Mouse (Mus musculus): ENCODE measurements around the gene Lgr5.

The Lgr5 gene

GRCm38 (mm10) chr10:115492956-115493777, 94.4 kb downstream of the Lgr5 start:
- no peak for DNase-seq

- no peak for DNase-seq
These were observed 95.6 kb downstream of the Lgr5 start for GRCm38 (mm10) chr10:115491803-115492510.

GRCm38 (mm10) chr10:115485602-115486001, 102.0 kb downstream of the Lgr5 start:
- DNase-seq, result no peak

GRCm38 (mm10) chr10:115484660-115485059, 102.9 kb downstream of the Lgr5 start:
- no peak for DNase-seq

GRCm38 (mm10) chr10:115478441-115479141, 109.0 kb downstream of the Lgr5 start:
- no peak for DNase-seq

GRCm38 (mm10) chr10:115476506-115476905, 111.1 kb downstream of the Lgr5 start:
- no peak for DNase-seq

- no peak for DNase-seq
These were observed 112.5 kb downstream of the Lgr5 start for GRCm38 (mm10) chr10:115475000-115475550.

- DNase-seq, result no peak
These were observed 114.2 kb downstream of the Lgr5 start for GRCm38 (mm10) chr10:115473213-115473961.

- DNase-seq, result no peak
These were observed 116.8 kb downstream of the Lgr5 start for GRCm38 (mm10) chr10:115470621-115471334.

GRCm38 (mm10) chr10:115469040-115469439, 118.5 kb downstream of the Lgr5 start:
- DNase-seq, result no peak

- no peak for DNase-seq
These were observed 118.9 kb downstream of the Lgr5 start for GRCm38 (mm10) chr10:115468632-115469031.

- no peak for DNase-seq
These were observed 119.6 kb downstream of the Lgr5 start for GRCm38 (mm10) chr10:115467985-115468384.

- no peak for DNase-seq
These were observed 121.8 kb downstream of the Lgr5 start for GRCm38 (mm10) chr10:115465778-115466177.

GRCm38 (mm10) chr10:115465072-115465471, 122.5 kb downstream of the Lgr5 start:
- no peak for DNase-seq

GRCm38 (mm10) chr10:115462646-115463045, 124.9 kb downstream of the Lgr5 start:
- no peak for DNase-seq

- DNase-seq, result no peak
These were observed 130.1 kb downstream of the Lgr5 start for GRCm38 (mm10) chr10:115457368-115458021.

GRCm38 (mm10) chr10:115448614-115449013, 139.0 kb downstream of the Lgr5 start:
- no peak for DNase-seq

- DNase-seq, result no peak
These were observed 150.3 kb downstream of the Lgr5 start for GRCm38 (mm10) chr10:115437286-115437685.

- DNase-seq, result no peak
These were observed 162.2 kb downstream of the Lgr5 start for GRCm38 (mm10) chr10:115425351-115425750.

GRCm38 (mm10) chr10:115421976-115422375, 165.6 kb downstream of the Lgr5 start:
- no peak for DNase-seq

GRCm38 (mm10) chr10:115414056-115414455, 173.5 kb downstream of the Lgr5 start:
- no peak for DNase-seq
